Mouse (Mus musculus) cerebellum, adult 11-12 months (tissue): Measurements from ENCODE around the gene Olfr714.
"Not testable (repeated sequence)": the region's sequence is repeated elsewhere in the genome, so short reads cannot be mapped to it uniquely, and the experiment has no call there.

Experiments used
- DNase-seq: peaks from one replicate; pipeline ENCODE4 v3.0.0; 2022

Olfr714 gene

GRCm38 (mm10) chr7:107070681-107071080, at the start of gene Olfr714:
Olfr714 (plus strand) TSS chr7:107070981.
- DNase-seq = no peak

GRCm38 (mm10) chr7:107030874-107031273, 39.9 kb upstream of the Olfr714 start, which contains the start of gene Olfr713:
Olfr713 (plus strand) TSS chr7:107031174.
- no peak for DNase-seq

- no peak for DNase-seq
Measured at GRCm38 (mm10) chr7:107039934-107040563, 30.7 kb upstream of the Olfr714 start.

GRCm38 (mm10) chr7:107043136-107043535, 27.6 kb upstream of the Olfr714 start:
- no peak for DNase-seq

- DNase-seq = no peak
Measured at GRCm38 (mm10) chr7:107044407-107044806, 26.4 kb upstream of the Olfr714 start.

- DNase-seq = no peak
Measured at GRCm38 (mm10) chr7:107045833-107046232, 24.9 kb upstream of the Olfr714 start.

GRCm38 (mm10) chr7:107047578-107047977, 23.2 kb upstream of the Olfr714 start:
- no peak for DNase-seq

- no peak for DNase-seq
Measured at GRCm38 (mm10) chr7:107092920-107093319, 22.1 kb downstream of the Olfr714 start, which contains the start of gene Olfr17. Olfr17 (plus strand) TSS chr7:107093220.

- DNase-seq = not testable (repeated sequence)
Measured at GRCm38 (mm10) chr7:107110269-107110668, 39.5 kb downstream of the Olfr714 start, which contains the start of gene Olfr715b. Olfr715b (minus strand) TSS chr7:107110369.
